ENCODE assay signal across 8 mouse cellular contexts in the genomic region with DNA sequence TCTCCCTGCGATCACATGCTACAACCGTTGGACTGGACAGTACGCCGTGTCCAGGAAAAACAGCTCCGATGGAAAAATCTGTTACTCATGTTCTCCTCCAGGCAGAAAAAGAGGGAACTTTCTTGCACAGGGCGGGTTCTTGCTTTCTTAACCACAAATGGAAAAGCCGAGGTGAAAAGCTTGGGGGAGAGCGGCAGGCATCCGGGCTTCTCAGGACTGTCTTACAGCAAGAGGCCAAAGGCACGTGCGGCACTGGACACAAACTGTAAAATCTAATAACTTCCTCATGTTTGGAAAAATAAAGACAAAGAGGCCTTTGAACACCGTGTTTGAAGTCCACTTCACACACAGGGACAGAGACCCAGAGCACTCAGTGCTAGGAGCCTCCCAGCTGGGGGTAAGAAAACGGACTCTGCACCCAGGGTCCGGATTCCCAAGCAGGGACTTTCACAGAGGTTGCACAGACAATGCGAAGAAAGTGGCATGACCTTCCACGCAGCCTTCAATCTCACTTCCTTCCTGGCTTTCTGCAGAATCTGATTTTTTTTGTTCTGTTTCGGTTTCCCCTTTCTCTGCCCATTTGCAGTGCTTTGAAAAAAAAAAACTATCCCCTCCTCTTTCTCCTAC.
DNase-seq lines count a peak whose midpoint lies in the region; ATAC-seq and TF ChIP-seq lines count a peak whose summit lies in the region.

No protein-coding gene starts in this region.

- no peak for TF ChIP-seq CTCF in lung, embryonic 14.5 days (IDR thresholded peaks at IDR 0.05; ENCODE audit: low read depth)

- no peak overlapping the region for H3K9ac ChIP-seq in midbrain, embryonic 11.5 days (ENCODE audit: low read length)
- no peak overlapping the region for H3K9ac ChIP-seq in midbrain, embryonic 13.5 days (replicated peaks)
- 0 out of 2 replicates have a peak overlapping the region, but pooled peaks have one; percentile 14 for H3K9ac ChIP-seq in lung, embryonic 14.5 days

- no peak for ATAC-seq in midbrain, embryonic 11.5 days (ENCODE audit: low FRiP score)
- no peak for ATAC-seq in midbrain, embryonic 13.5 days
- peak; percentile 38; the same call in 1 of the 2 replicates for ATAC-seq in lung, embryonic 14.5 days (ENCODE audit: insufficient read depth)

- no peaks in the 10 kb centered on the region for H3K36me3 ChIP-seq in midbrain, embryonic 11.5 days (ENCODE audit: control insufficient read depth, insufficient read depth, low read length)
- H3K36me3 ChIP-seq in midbrain, embryonic 13.5 days, result no peaks in the 10 kb centered on the region
- no peaks in the 10 kb centered on the region for H3K36me3 ChIP-seq in lung, embryonic 14.5 days (ENCODE audit: insufficient read depth)

- peak overlapping the region; percentile 8; the same call in 1 of the 2 replicates for H3K27ac ChIP-seq in midbrain, embryonic 11.5 days (ENCODE audit: low read depth, low read length)
- no peak overlapping the region for H3K27ac ChIP-seq in midbrain, embryonic 13.5 days
- H3K27ac ChIP-seq in lung, embryonic 14.5 days (ENCODE audit: low read depth), result peak overlapping the region; percentile 34; the same call in 1 of the 2 replicates

- DNase-seq in midbrain, embryonic 11.5 days (ENCODE audit: low spot score, missing footprints), result peak; percentile 82
- peak; percentile 73 for DNase-seq in gastrocnemius, postnatal 25 days
- peak; percentile 84 for DNase-seq in kidney, adult 18-20 months
- peak; percentile 44 for DNase-seq in lung, embryonic 14.5 days
- no peak for DNase-seq in cerebellum, postnatal 36 days
- no peak for DNase-seq in thymus, postnatal 10 days (ENCODE audit: low spot score in 2 of 2)
- DNase-seq in right cerebral cortex, adult 2 months (ENCODE audit: low spot score in 2 of 2), result no peak

- WGBS in midbrain, embryonic 11.5 days, result 67% methylated on average over 17 of the region's 17 CpGs
- WGBS in midbrain, embryonic 13.5 days, result 70% methylated on average over 17 of the region's 17 CpGs
- 34% methylated on average over 17 of the region's 17 CpGs for WGBS in lung, embryonic 14.5 days

- no peak overlapping the region for H3K4me3 ChIP-seq in midbrain, embryonic 11.5 days (ENCODE audit: low read depth, low read length)
- no peak overlapping the region for H3K4me3 ChIP-seq in midbrain, embryonic 13.5 days (replicated peaks)
- no peak overlapping the region for H3K4me3 ChIP-seq in lung, embryonic 14.5 days (ENCODE audit: low read depth, low read length)

- no peaks in the 10 kb centered on the region for H3K9me3 ChIP-seq in midbrain, embryonic 11.5 days (ENCODE audit: control insufficient read depth, low read length)
- no peaks in the 10 kb centered on the region for H3K9me3 ChIP-seq in midbrain, embryonic 13.5 days
- no peaks in the 10 kb centered on the region for H3K9me3 ChIP-seq in lung, embryonic 14.5 days (ENCODE audit: low read depth, low read length)

- H3K27me3 ChIP-seq in midbrain, embryonic 11.5 days (ENCODE audit: control insufficient read depth, insufficient read depth, low read length), result no peaks in the 10 kb centered on the region
- H3K27me3 ChIP-seq in midbrain, embryonic 13.5 days, result no peaks in the 10 kb centered on the region
- no peaks in the 10 kb centered on the region for H3K27me3 ChIP-seq in lung, embryonic 14.5 days (ENCODE audit: insufficient read depth, low read length)

- no peaks in the 10 kb centered on the region; the same call in 1 of the 2 replicates for H3K4me1 ChIP-seq in midbrain, embryonic 11.5 days (ENCODE audit: control insufficient read depth, insufficient read depth, low read length)
- H3K4me1 ChIP-seq in midbrain, embryonic 13.5 days (replicated peaks), result peaks cover 11% of the 10 kb centered on the region
- no peaks in the 10 kb centered on the region for H3K4me1 ChIP-seq in lung, embryonic 14.5 days (ENCODE audit: insufficient read depth)

- no peak overlapping the region for H3K4me2 ChIP-seq in midbrain, embryonic 11.5 days
- no peak overlapping the region for H3K4me2 ChIP-seq in midbrain, embryonic 13.5 days (replicated peaks)
- peak overlapping the region; percentile 7; the same call in 1 of the 2 replicates for H3K4me2 ChIP-seq in lung, embryonic 14.5 days

Comparison
In these comparisons a context has a peak if more than half of its experiments do, and no peak if none do; other contexts are left out.
1. DNase-seq: peak in midbrain, embryonic 11.5 days (single experiment), gastrocnemius, postnatal 25 days (single experiment), kidney, adult 18-20 months (single experiment) and lung, embryonic 14.5 days (single experiment); none in cerebellum, postnatal 36 days (0 of 2), thymus, postnatal 10 days (0 of 2) and right cerebral cortex, adult 2 months (0 of 2).